Mouse (Mus musculus) layer of hippocampus, postnatal 25 days (tissue): ENCODE data around the gene Specc1. TPM values are rescaled to one million over a fixed set of nuclear protein-coding genes. Genes with fewer than 3 reads are reported as not detected.

Source experiments
- DNase-seq, 2 experiments: peaks; one replicate each; pipeline ENCODE4 v3.0.0; 2022; ENCODE audit warnings: mixed read lengths in 2 of 2, low spot score in 1 of 2; ENCODE audit errors: extremely low spot score in 1 of 2
- total RNA-seq, 2 experiments: library from RNA; stranded (reverse); gene quantifications; 2 replicates each; pipeline ENCODE4 v1.2.3; 2021

Gene Specc1
- total RNA-seq, 2 experiments from 2014 or later, result 83.0 to 89.6 TPM

- no peak for DNase-seq
Measured at GRCm38 (mm10) chr11:62220756-62221510, 264.4 kb downstream of the Specc1 start.

DNA sequence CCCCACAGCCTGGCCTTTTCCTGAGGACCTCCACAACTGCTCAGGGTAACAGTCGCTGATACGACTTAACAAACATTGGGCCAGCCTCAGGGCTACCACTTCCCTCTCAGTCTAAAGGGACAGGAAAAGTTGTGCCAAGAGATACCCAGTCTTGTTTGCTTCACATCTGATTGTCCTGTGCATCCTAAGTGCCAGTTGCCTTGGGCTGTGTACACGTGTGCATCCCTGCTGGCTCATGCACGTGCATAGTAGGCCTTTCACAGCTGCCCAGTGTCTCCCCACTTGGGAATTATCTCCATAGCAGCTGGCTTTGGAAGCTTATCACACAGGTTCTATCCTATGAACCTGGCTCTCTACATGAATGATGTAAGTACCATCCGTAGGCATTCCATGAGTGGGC is 266.9 kb downstream of the Specc1 start:
- DNase-seq, result no peak

DNA sequence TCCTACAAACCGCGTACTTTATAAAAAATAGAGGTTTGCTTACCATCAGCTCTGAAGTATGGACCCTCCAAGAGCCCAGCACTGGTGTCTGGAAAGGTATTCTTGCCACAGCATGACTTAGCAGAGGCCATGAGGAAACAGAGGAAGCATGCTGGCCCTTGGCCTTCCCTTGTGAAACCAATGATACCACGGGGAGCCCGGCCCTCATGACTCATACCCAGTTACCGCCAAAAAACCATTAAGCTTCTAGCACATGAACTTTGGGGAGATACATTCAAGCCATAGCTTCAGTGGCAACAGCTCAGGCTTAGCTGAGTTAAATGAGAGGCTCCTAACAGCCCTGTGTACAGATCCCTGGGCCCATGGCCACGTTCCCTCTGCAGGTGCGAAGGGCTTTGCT is 267.4 kb downstream of the Specc1 start:
- no peak for DNase-seq

DNA sequence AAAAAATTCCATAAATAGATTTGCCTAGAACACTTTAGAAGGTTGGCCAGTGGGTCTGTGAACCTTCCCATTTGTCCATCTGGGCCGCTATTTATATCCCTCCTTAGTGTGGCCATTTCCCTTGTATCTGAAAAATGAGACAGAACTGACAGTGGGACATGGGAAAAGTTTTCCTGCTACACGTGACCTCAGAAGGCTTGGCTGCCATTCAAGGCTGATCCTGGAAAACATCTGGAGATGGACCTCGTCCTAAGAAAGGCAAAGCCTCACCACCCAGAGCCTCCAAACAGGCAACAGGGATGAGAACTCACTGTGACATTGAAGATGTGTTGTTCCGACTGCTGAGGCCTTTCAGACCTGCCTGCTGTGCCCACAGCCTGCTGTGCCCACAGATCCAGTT is 268.2 kb downstream of the Specc1 start:
- no peak for DNase-seq

- no peak for DNase-seq
Measured at GRCm38 (mm10) chr11:62240631-62241261, 284.2 kb downstream of the Specc1 start.

- no peak for DNase-seq
Measured at GRCm38 (mm10) chr11:62243871-62244270, 287.3 kb downstream of the Specc1 start.

DNA sequence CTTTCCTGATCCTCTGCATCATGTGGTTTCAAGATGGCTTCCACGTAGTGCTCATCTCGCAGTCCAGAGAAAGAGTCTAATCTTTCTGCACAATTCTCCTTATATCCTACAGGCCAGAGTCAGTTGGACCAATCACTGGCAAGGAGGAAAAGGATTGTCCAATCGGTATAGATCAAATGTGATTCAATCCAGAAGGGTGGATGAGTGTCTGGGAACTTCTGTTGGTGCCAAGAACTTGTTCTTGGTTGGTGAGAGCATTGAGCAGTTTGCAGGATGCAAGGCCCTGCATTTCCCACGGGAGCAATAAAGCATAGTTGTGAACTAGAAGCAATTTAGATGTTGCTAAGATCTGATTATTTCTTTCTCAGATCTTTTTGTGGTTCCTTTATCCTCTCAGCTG is 287.9 kb downstream of the Specc1 start:
- DNase-seq, result no peak

GRCm38 (mm10) chr11:62247759-62248400 is 291.3 kb downstream of the Specc1 start:
- DNase-seq, result no peak

GRCm38 (mm10) chr11:62248401-62249244 is 292.1 kb downstream of the Specc1 start, which contains the start of gene Adora2b:
Gene Adora2b, plus strand, starts transcription at chr11:62248984.
- peak; percentile 28 to 58 for DNase-seq

DNA sequence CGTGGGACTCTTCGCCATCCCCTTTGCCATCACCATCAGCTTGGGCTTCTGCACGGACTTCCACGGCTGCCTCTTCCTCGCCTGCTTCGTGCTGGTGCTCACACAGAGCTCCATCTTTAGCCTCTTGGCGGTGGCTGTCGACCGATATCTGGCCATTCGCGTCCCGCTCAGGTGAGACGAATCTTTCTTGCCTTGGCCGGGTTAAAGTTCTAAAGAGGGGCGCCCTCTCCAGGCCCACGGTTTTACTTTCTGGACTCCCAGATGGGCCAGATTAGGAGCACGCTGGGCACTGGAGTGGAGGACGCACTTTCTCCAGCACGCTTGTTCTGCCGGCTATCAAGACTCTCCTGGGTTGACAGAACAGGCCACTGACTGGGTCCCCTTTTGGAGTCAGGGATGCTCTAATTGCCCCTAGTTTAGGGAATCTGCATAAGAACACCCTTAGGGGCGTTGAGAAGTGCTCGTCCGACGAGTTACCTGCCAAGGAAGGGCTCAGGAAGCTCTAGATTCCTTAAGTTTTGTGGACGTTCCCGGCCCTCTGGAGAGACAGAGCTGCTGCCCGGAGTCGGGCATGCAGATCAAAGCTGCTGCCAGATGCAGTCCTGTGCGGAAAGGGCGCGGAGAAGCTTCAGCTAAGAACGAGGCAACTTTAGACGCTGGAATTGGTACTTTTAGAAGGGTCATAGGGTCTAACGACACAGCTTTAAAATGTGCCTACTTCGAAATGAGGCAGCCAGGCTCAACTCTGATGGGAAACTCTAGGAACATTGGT is 292.9 kb downstream of the Specc1 start:
- peak in 1 of 2 experiments; percentile 12 for DNase-seq

- DNase-seq, result no peak
Measured at GRCm38 (mm10) chr11:62251047-62251446, 294.5 kb downstream of the Specc1 start.

DNA sequence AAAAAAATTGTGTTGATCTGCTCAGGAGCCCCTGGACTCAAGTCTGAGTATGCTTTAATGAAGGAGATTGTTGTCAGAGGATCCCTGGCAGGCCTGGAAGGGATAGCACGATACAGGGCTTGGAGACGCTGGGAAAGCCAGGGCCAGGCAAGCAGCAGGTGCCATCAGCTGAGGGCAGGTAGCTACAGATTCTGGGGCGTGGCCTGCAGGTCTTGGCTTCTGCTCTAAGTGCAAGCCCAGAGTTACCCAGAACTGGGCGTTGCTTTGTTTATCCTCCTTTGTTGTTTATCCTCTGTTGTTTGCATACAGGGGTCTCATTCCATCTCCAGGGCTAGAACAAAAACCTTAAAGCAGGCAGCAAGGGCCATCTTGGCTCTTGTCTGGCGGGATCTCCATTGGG is 296.8 kb downstream of the Specc1 start:
- DNase-seq, result no peak

DNA sequence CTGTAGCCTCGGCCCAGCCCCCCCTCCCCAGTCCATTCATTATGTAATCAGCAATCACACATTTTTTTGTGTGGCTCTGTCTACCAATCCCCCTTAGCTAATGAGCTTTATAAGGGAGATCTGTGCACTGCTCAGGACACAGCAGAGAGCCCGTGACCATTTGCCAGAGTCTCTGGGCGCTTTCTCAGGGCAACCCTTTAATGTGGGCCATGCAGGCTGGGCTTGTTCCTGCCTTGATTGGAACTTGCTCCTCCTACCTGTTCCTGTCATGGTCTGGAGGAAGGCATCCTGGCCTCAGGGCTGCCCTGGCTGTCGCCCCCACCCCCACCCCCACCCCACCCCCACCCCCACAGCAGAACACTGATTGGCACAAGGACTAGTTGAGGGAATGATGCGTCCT is 302.7 kb downstream of the Specc1 start:
- DNase-seq, result no peak

- no peak for DNase-seq
Measured at GRCm38 (mm10) chr11:62263599-62263998, 307.0 kb downstream of the Specc1 start.

DNA sequence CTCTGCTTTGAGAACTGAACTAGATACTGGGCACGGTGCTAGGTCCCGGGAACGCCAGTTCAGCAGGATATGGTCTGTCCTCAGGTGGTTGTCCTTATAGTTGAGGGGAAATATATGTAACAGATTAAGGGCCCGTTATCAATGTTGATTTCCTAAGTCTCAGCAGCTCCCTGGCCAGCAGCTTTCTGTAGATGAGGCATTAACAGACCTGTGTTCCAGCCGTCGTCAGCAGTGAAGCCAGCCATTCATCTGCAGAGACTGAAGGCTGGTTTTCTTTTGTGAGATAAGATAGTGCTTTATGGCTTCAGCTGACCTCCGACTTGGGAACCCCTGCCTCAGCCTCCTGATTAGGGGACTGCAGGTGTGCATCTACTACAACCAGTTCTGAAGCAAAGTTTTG is 307.5 kb downstream of the Specc1 start:
- DNase-seq, result no peak

GRCm38 (mm10) chr11:62265642-62266041 is 309.1 kb downstream of the Specc1 start:
- no peak for DNase-seq

GRCm38 (mm10) chr11:62266466-62267214 is 310.1 kb downstream of the Specc1 start:
- no peak for DNase-seq

DNA sequence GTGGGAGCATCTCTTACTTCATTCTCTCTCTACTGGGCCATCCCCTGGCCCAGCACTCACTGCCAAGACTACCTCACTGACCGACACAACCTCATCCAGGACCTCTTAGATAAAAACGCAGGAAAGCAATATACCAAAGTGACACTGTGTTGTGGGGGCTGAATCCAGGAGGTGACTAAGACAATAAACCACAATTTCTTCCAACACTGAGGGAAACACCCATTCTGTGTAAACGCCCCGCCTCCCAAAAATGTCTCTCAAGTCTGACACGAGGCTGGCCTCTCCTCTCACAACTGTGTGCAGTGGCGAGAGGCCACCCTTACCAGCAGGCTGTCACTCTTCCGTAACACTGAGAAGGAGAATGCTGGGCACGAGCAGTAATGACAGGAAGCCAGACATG is 311.8 kb downstream of the Specc1 start:
- DNase-seq, result no peak

GRCm38 (mm10) chr11:62269097-62269496 is 312.5 kb downstream of the Specc1 start:
- DNase-seq, result no peak
